Mouse (Mus musculus) megakaryocyte-erythroid progenitor cell, adult 5 weeks (primary cell): ENCODE data around the gene Celf3. TPM values are rescaled to one million over a fixed set of nuclear protein-coding genes. Genes with fewer than 3 reads are reported as not detected.

Source experiments
- polyA plus RNA-seq: library from polyadenylated mRNA; stranded (reverse); fragments of >175 nt; gene quantifications from 2 replicates; pipeline ENCODE4 v1.2.3, GENCODE M21; 2012

Gene Celf3
- polyA plus RNA-seq = not detected in 2 replicates

GRCm38 (mm10) chr3:94477981-94478422, at the start of gene Celf3:
Gene Celf3 (plus strand): TSS chr3:94478295.

GRCm38 (mm10) chr3:94442951-94443596, 35.0 kb upstream of the Celf3 start, which contains the start of gene Mrpl9:
Gene Mrpl9 (plus strand): TSS chr3:94443318.

DNA sequence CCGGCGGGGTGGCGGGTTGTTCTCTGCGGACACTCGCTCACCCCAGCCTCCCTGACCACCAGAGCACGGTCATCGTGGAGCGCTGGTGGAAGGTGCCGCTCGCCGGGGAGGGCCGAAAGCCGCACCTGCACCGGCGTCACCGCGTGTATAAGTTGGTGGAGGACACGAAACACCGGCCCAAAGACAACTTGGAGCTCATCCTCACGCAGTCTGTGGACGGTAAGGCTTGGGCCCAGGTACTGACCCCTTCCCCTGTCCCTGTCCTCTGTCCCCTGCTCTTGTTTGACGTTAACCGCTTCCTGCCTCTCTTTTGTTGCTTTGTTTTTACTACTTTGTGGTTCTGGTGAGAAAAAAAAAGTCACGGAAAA, 34.5 kb upstream of the Celf3 start, which contains the start of gene Oaz3:
Oaz3 (minus strand) TSS at position 319 of the 368 bp plus-strand sequence.

GRCm38 (mm10) chr3:94480291-94480884, 2.3 kb downstream of the Celf3 start, which contains the start of gene Riiad1:
Gene Riiad1 (minus strand): TSS chr3:94480341.

Other genes with a start within 250 kb of the Celf3 start
- gene Gm4778, start 214.3 kb upstream of the Celf3 start, polyA plus RNA-seq = not detected in 2 replicates
- 0.39 and 0.41 TPM in 2 replicates for gene Them4, start 168.2 kb upstream of the Celf3 start, polyA plus RNA-seq
- not detected in 2 replicates for gene Them5, start 136.2 kb upstream of the Celf3 start, polyA plus RNA-seq
- gene C2cd4d, start 115.9 kb upstream of the Celf3 start, polyA plus RNA-seq = not detected in 2 replicates
- 0.13 and 0.22 TPM in 2 replicates for gene Rorc, start 105.5 kb upstream of the Celf3 start, polyA plus RNA-seq
- 0.04 and 0.07 TPM in 2 replicates for gene Lingo4, start 79.8 kb upstream of the Celf3 start, polyA plus RNA-seq
- 2.3 and 3.4 TPM in 2 replicates for gene Tdrkh, start 65.0 kb upstream of the Celf3 start, polyA plus RNA-seq
- 60.0 and 65.6 TPM in 2 replicates for gene Mrpl9, start 35.0 kb upstream of the Celf3 start, polyA plus RNA-seq
- not detected in 2 replicates for gene Oaz3, start 34.4 kb upstream of the Celf3 start, polyA plus RNA-seq
- gene Riiad1, start 2.0 kb downstream of the Celf3 start, polyA plus RNA-seq = 0.10 TPM in 1 of 2 replicates, not detected in the other
- gene Snx27, start 104.4 kb downstream of the Celf3 start, polyA plus RNA-seq = 5.6 and 6.2 TPM in 2 replicates
- gene Gm10972, start 164.8 kb downstream of the Celf3 start, polyA plus RNA-seq = not detected in 2 replicates
- 2.0 and 3.0 TPM in 2 replicates for gene Tuft1, start 180.6 kb downstream of the Celf3 start, polyA plus RNA-seq
- gene Selenbp2, start 215.3 kb downstream of the Celf3 start, polyA plus RNA-seq = not detected in 2 replicates